In the genomic region with DNA sequence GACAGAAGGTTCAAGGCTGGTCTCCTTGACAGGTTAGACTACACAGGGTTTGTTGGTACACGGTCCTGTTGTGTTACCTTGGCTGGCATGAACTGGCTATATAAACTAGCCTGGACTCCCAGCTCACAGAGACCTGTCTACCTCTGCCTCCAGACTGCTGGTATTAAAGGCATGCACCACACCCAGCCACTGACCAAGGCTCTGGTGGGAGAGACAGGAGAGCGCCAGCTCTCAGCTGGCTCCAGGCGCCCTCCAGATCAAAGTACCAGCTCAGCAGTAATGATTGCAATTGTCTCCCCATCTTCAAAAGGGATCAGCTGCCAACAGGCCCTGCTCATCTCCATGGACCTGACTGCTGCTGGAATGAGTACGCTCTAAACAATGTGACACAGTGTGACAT, we compare ENCODE assay signal across 12 mouse cellular contexts.
A peak's percentile ranks its signal among the peaks of the same experiment; 100 is the strongest.
DNase-seq lines count a peak whose midpoint lies in the region; ATAC-seq and TF ChIP-seq lines count a peak whose summit lies in the region.
"Had no signal": no experiment of that assay in that cellular context is flagged by ENCODE, and none has a peak within 500 bp of the region (broad histone marks: within the 10 kb centered on the region; RNA-seq: fewer than 3 reads in every experiment).

No protein-coding gene starts in this region.

- no peak for ATAC-seq in embryonic facial prominence, embryonic 12.5 days (ENCODE audit: insufficient number of reproducible peaks, insufficient read depth, low FRiP score, low TSS enrichment)
- peak; percentile 25; the same call in 1 of the 2 replicates for ATAC-seq in lung, embryonic 14.5 days (ENCODE audit: insufficient read depth)
- peak; percentile 18 for ATAC-seq in liver, postnatal 0 days

- H3K4me3 ChIP-seq in embryonic facial prominence, embryonic 12.5 days = no peak overlapping the region
- H3K4me3 ChIP-seq in embryonic facial prominence, embryonic 10.5 days = no peak overlapping the region
- H3K4me3 ChIP-seq in lung, embryonic 14.5 days (ENCODE audit: low read depth, low read length) = no peak overlapping the region
- H3K4me3 ChIP-seq in kidney, adult 2 months (ENCODE audit: insufficient read depth, low read depth, low read length) = no peak overlapping the region
- no peak overlapping the region for H3K4me3 ChIP-seq in liver, postnatal 0 days (ENCODE audit: low read depth, low read length)
- H3K4me3 ChIP-seq: heart, embryonic 13.5 days; limb, embryonic 12.5 days had no signal

- 75% methylated on average over 4 of the region's 4 CpGs for WGBS in embryonic facial prominence, embryonic 12.5 days
- WGBS in embryonic facial prominence, embryonic 10.5 days = 84% methylated on average over 4 of the region's 4 CpGs
- 71% methylated on average over 4 of the region's 4 CpGs for WGBS in lung, embryonic 14.5 days
- 70% methylated on average over 4 of the region's 4 CpGs for WGBS in kidney, adult 2 months
- WGBS in liver, postnatal 0 days (ENCODE audit: insufficient replicate concordance) = 71% methylated on average over 4 of the region's 4 CpGs

- H3K4me1 ChIP-seq in embryonic facial prominence, embryonic 12.5 days = no peaks in the 10 kb centered on the region
- peaks cover 8% of the 10 kb centered on the region for H3K4me1 ChIP-seq in embryonic facial prominence, embryonic 10.5 days
- 0 out of 2 replicates have a peak, but pooled peaks cover 3% of the 10 kb centered on the region for H3K4me1 ChIP-seq in lung, embryonic 14.5 days (ENCODE audit: insufficient read depth)
- H3K4me1 ChIP-seq in kidney, adult 2 months (ENCODE audit: control insufficient read depth, insufficient read depth, low read length) = peaks cover 21% of the 10 kb centered on the region
- peaks cover 13% of the 10 kb centered on the region; the same call in 1 of the 2 replicates for H3K4me1 ChIP-seq in liver, postnatal 0 days (ENCODE audit: insufficient read depth)

- H3K4me2 ChIP-seq in embryonic facial prominence, embryonic 12.5 days (replicated peaks) = no peak overlapping the region
- H3K4me2 ChIP-seq in lung, embryonic 14.5 days = no peak overlapping the region
- H3K4me2 ChIP-seq in liver, postnatal 0 days (ENCODE audit: low read depth, low read length) = no peak overlapping the region
- H3K4me2 ChIP-seq: heart, embryonic 13.5 days; limb, embryonic 12.5 days had no signal

- no peak for TF ChIP-seq CTCF in lung, embryonic 14.5 days (IDR thresholded peaks at IDR 0.05; ENCODE audit: low read depth)
- TF ChIP-seq CTCF in kidney, adult 2 months (conservative IDR thresholded peaks at IDR 0.05; ENCODE audit: insufficient read depth, insufficient read length, low read depth, low read length) = no peak
- TF ChIP-seq CTCF in liver, postnatal 0 days (IDR thresholded peaks at IDR 0.05; ENCODE audit: low read depth) = no peak

- no peaks in the 10 kb centered on the region for H3K9me3 ChIP-seq in embryonic facial prominence, embryonic 12.5 days
- no peaks in the 10 kb centered on the region for H3K9me3 ChIP-seq in embryonic facial prominence, embryonic 10.5 days
- no peaks in the 10 kb centered on the region for H3K9me3 ChIP-seq in lung, embryonic 14.5 days (ENCODE audit: low read depth, low read length)
- no peaks in the 10 kb centered on the region for H3K9me3 ChIP-seq in liver, postnatal 0 days (ENCODE audit: low read length)
- H3K9me3 ChIP-seq: heart, embryonic 13.5 days; limb, embryonic 12.5 days had no signal

- no peak for TF ChIP-seq EP300 in liver, postnatal 0 days (IDR thresholded peaks at IDR 0.05; ENCODE audit: low read depth)

- H3K27me3 ChIP-seq in embryonic facial prominence, embryonic 12.5 days = no peaks in the 10 kb centered on the region
- no peaks in the 10 kb centered on the region for H3K27me3 ChIP-seq in embryonic facial prominence, embryonic 10.5 days (replicated peaks; ENCODE audit: low read depth, poor library complexity, severe bottlenecking)
- H3K27me3 ChIP-seq in lung, embryonic 14.5 days (ENCODE audit: insufficient read depth, low read length) = no peaks in the 10 kb centered on the region
- H3K27me3 ChIP-seq in kidney, adult 2 months (replicated peaks; ENCODE audit: control insufficient read depth, insufficient read depth, low read length) = no peaks in the 10 kb centered on the region
- H3K27me3 ChIP-seq in liver, postnatal 0 days (ENCODE audit: insufficient read depth, low read length) = no peaks in the 10 kb centered on the region
- H3K27me3 ChIP-seq: heart, embryonic 13.5 days; limb, embryonic 12.5 days had no signal

- 0 out of 2 replicates have a peak overlapping the region, but pooled peaks have one; percentile 1 for H3K27ac ChIP-seq in embryonic facial prominence, embryonic 12.5 days
- no peak overlapping the region for H3K27ac ChIP-seq in embryonic facial prominence, embryonic 10.5 days (replicated peaks)
- no peak overlapping the region for H3K27ac ChIP-seq in lung, embryonic 14.5 days (ENCODE audit: low read depth)
- H3K27ac ChIP-seq in kidney, adult 2 months (ENCODE audit: insufficient read depth, low read depth, low read length) = no peak overlapping the region
- peak overlapping the region; percentile 84 for H3K27ac ChIP-seq in liver, postnatal 0 days (ENCODE audit: low read depth)
- H3K27ac ChIP-seq: heart, embryonic 13.5 days; limb, embryonic 12.5 days had no signal

- intact Hi-C loops in heart, postnatal 25 days (cut with DNase I) = no loop called here

- no peaks in the 10 kb centered on the region for H3K36me3 ChIP-seq in embryonic facial prominence, embryonic 12.5 days
- peaks cover 13% of the 10 kb centered on the region for H3K36me3 ChIP-seq in embryonic facial prominence, embryonic 10.5 days (replicated peaks)
- H3K36me3 ChIP-seq in lung, embryonic 14.5 days (ENCODE audit: insufficient read depth) = no peaks in the 10 kb centered on the region
- no peaks in the 10 kb centered on the region for H3K36me3 ChIP-seq in kidney, adult 2 months (ENCODE audit: control insufficient read depth, insufficient read depth, low read length)
- no peaks in the 10 kb centered on the region for H3K36me3 ChIP-seq in liver, postnatal 0 days (replicated peaks; ENCODE audit: insufficient read depth, low read length)
- H3K36me3 ChIP-seq: heart, embryonic 13.5 days had no signal

- no peak for DNase-seq in embryonic facial prominence, embryonic 10.5 days (ENCODE audit: low spot score)
- DNase-seq in lung, embryonic 14.5 days = no peak
- no peak for DNase-seq in lung, postnatal 14 days
- peak; percentile 39 for DNase-seq in kidney, adult 2 months
- DNase-seq in liver, postnatal 0 days = no peak
- DNase-seq in urinary bladder, adult 2 months (ENCODE audit: low spot score) = no peak
- no peak for DNase-seq in heart, postnatal 25 days (ENCODE audit: low spot score)
- DNase-seq: adrenal gland, postnatal 10 days; spleen, adult 18-20 months had no signal

- H3K9ac ChIP-seq in embryonic facial prominence, embryonic 12.5 days = no peak overlapping the region
- H3K9ac ChIP-seq in lung, embryonic 14.5 days = no peak overlapping the region
- no peak overlapping the region for H3K9ac ChIP-seq in liver, postnatal 0 days (replicated peaks)
- H3K9ac ChIP-seq: heart, embryonic 13.5 days; limb, embryonic 12.5 days had no signal

- TF ChIP-seq POLR2A in kidney, adult 2 months (IDR thresholded peaks at IDR 0.05; ENCODE audit: low read depth, low read length) = no peak

Comparison
In these comparisons a context has a peak if more than half of its experiments do, and no peak if none do; other contexts are left out.
1. H3K27ac ChIP-seq: peak in embryonic facial prominence, embryonic 12.5 days (single experiment) and liver, postnatal 0 days (single experiment); none in embryonic facial prominence, embryonic 10.5 days (single experiment), lung, embryonic 14.5 days (single experiment) and kidney, adult 2 months (single experiment).